Mouse (Mus musculus) thymus, postnatal 0 days (tissue): Measurements from ENCODE around the gene Olfr259. TPM values are rescaled to one million over a fixed set of nuclear protein-coding genes. Genes with fewer than 3 reads are reported as not detected.

Experiments used
- DNase-seq: peaks from one replicate; pipeline ENCODE4 v3.0.0-alpha.2; 2015; ENCODE audit warnings: low spot score
- polyA plus RNA-seq: library from polyadenylated mRNA; unstranded; fragments of >200 nt; fragmentation: Nextera tagmentation; extraction: Ambion mirVana; gene quantifications from 2 replicates; pipeline ENCODE4 v1.2.1, GENCODE M21; 2015

Gene Olfr259
- not detected in 2 replicates for polyA plus RNA-seq

DNA sequence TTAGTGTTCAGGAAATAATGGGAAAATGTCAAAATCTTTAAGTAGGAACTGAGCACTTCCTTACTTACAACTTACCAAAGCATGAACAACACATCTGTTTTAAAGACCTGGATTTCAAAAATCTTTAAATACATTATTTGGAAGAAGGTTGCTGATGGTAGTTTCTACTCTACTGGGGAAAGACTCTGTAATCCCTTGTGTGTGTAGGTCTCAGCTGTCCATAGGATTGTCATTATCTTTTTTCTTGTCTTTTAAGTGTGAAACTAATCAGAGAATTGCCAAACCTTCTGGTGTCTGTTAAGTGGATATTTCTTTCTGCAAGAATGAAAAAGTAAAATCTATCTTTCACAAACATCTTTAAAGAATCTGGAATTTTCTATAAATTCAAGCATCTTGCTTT lies at the start of gene Olfr259:
TSS of gene Olfr259 (minus strand) at position 101 of the 400 bp plus-strand sequence.
- no peak for DNase-seq

DNA sequence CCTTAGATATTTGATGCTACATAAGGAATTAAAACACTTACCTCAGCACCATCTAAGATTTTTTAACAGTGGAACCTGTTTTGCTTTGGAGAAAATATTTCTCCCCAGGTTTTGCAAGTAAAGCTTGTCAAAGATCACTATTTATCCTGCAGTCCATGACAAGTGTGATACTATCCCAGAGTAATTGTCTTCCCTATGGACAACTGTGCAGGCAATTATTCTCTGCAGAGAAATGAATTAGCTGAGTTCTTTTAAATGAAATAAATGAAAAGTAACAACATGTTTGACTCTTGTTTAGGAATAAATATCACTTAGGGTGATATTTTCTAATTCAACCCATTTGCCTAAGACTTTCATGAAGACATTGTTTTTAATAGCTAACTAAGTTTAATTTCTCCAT lies 38.2 kb upstream of the Olfr259 start, which contains the start of gene Olfr1111:
TSS of gene Olfr1111 (minus strand) at position 101 of the 400 bp plus-strand sequence.
- DNase-seq: no peak

DNA sequence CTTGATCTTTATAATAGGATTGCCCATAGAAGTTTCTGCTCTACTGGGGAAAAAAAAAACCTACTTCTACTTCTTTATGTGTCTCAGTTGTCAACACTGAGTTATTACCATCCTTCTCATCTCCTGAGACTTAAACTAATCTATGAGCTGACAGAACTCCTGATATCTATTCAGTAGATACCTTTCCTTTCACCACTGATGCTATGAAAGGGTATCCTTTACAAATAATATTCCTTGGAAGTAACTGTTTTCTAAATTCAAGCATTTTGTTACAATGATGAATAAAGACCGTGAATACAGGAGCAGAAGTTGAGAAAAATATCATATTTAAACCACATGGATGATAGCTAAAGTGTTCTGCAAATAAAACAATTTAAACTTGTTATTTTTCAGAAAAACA lies 25.8 kb upstream of the Olfr259 start, which contains the start of gene Olfr1110:
TSS of gene Olfr1110 (minus strand) at position 101 of the 400 bp plus-strand sequence.
- DNase-seq: no peak

DNA sequence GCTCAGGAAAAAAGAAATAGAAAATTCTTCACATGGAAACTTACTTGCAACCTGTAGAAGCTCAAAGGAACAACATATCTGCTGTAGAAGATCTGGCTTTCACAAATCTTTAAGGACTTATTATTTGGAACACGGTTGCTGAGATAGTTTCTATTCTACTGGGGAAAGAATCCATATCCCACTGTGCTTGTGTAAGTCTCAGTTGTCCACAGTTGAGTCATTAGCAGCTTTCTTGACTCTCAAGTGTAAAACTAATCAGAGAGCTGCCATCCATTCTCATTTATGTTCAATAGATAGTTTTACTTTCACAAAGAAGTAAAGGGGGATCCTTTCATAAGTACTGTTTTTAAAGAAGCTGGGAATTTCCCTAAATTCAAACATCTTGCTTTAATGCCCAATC lies 18.5 kb downstream of the Olfr259 start, which contains the start of gene Olfr1109:
TSS of gene Olfr1109 (minus strand) at position 101 of the 400 bp plus-strand sequence.
- no peak for DNase-seq

DNA sequence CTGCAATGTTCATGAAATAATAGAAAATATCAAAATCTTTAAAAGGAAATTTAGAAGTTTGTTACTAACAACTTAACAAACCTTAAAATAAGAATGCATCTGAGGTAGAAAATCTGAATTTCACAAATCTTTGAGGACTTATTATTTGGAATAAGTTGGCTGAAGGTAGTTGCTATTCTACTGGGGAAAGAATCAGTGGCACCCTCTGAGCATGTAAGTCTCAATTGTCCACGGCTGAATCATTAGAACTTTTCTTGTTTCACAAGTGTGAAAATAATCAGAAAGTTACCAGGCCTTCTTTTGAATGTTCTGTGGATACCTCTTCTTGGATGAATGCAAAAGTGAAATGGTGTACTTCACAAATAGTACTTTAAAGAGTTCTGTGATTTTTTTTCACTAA lies 38.6 kb downstream of the Olfr259 start, which contains the start of gene Olfr1107:
TSS of gene Olfr1107 (minus strand) at position 101 of the 400 bp plus-strand sequence.
- DNase-seq: no peak

Other genes starting within 250 kb of the Olfr259 start
- gene Gm13723, start 239.8 kb downstream of the Olfr259 start, polyA plus RNA-seq: not detected in 2 replicates
- not detected in 2 replicates for gene Olfr1097, start 222.4 kb downstream of the Olfr259 start, polyA plus RNA-seq
- gene Olfr1098, start 190.0 kb downstream of the Olfr259 start, polyA plus RNA-seq: not detected in 2 replicates
- gene Olfr1099, start 153.9 kb downstream of the Olfr259 start, polyA plus RNA-seq: not detected in 2 replicates
- not detected in 2 replicates for gene Olfr1100, start 134.6 kb downstream of the Olfr259 start, polyA plus RNA-seq
- not detected in 2 replicates for gene Olfr1101, start 123.3 kb downstream of the Olfr259 start, polyA plus RNA-seq
- not detected in 2 replicates for gene Olfr1102, start 116.2 kb downstream of the Olfr259 start, polyA plus RNA-seq
- not detected in 2 replicates for gene Olfr1104, start 87.5 kb downstream of the Olfr259 start, polyA plus RNA-seq
- not detected in 2 replicates for gene Olfr1105, start 78.0 kb downstream of the Olfr259 start, polyA plus RNA-seq
- not detected in 2 replicates for gene Olfr1106, start 62.3 kb downstream of the Olfr259 start, polyA plus RNA-seq
- gene Olfr1107, start 38.8 kb downstream of the Olfr259 start, polyA plus RNA-seq: not detected in 2 replicates
- not detected in 2 replicates for gene Olfr1109, start 18.6 kb downstream of the Olfr259 start, polyA plus RNA-seq
- not detected in 2 replicates for gene Olfr1110, start 25.7 kb upstream of the Olfr259 start, polyA plus RNA-seq
- not detected in 2 replicates for gene Olfr1111, start 38.1 kb upstream of the Olfr259 start, polyA plus RNA-seq
- gene Olfr1112, start 73.2 kb upstream of the Olfr259 start, polyA plus RNA-seq: not detected in 2 replicates
- gene Olfr1113, start 94.4 kb upstream of the Olfr259 start, polyA plus RNA-seq: not detected in 2 replicates
- not detected in 2 replicates for gene Olfr1115, start 133.4 kb upstream of the Olfr259 start, polyA plus RNA-seq
- not detected in 2 replicates for gene Olfr1116, start 153.0 kb upstream of the Olfr259 start, polyA plus RNA-seq
- gene Olfr1118, start 193.0 kb upstream of the Olfr259 start, polyA plus RNA-seq: not detected in 2 replicates
- gene Olfr1120, start 240.2 kb upstream of the Olfr259 start, polyA plus RNA-seq: not detected in 2 replicates